Mouse (Mus musculus) adrenal gland (tissue): ENCODE results near the gene Ncaph2.

Source experiments
- intact Hi-C: fragments of 180-260 bp; cut with DNase I; formaldehyde crosslinking; loops from one replicate; pipeline ENCODE4 v1.15.1; 2025
- microRNA-seq, 2 experiments: library from miRNA; unstranded; fragments of <30 nt; microRNA quantifications; one replicate each; pipeline ENCODE4; 2019

The Ncaph2 gene

DNA sequence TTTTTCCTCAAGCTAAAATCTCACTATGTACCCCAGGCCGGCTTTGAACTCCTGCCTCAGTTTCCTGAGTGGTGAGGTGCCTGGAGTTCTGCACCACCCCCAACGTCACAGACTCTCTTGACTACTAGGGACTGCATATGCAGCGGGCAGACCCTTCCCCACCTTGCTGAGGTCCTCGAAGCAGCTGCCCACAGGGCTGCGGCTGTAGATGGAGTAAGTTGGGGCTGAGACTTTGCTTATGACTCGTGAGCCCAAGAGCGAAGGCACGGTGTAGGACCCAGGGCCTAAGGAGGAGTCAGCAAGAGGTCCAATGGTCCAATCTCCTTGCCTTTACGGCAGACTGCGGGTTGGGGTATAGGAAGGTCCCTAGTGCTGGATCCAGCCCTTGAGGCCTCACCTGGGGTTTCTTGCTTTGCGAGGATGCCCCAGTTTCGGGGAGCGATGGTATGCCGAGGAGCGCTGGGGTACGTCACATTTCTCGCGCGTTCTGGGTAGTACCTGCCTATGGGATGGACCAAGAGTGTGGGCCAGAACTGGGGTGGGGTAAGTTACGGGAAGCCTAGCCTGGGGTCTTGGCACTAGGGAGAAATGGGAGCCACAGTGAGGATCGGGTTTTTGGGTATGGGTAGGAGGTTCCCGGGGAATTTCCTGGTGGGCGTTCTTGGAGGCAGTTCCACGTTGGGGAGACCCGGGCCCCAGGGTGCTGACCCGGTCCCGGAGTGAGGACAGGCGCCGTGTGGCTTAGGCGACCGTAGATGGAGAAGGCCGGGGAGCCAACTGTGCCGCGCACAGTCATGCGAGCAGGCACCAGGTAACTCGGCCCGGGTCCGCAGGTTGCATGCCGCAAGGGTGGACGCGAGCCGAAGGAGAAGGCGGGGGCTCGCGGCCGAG, 22.7 kb downstream of the Ncaph2 start:
- intact Hi-C loops: loop anchor here (5.0 kb wide), 1 partner anchor 54 kb away; no protein-coding TSS in a partner anchor

DNA sequence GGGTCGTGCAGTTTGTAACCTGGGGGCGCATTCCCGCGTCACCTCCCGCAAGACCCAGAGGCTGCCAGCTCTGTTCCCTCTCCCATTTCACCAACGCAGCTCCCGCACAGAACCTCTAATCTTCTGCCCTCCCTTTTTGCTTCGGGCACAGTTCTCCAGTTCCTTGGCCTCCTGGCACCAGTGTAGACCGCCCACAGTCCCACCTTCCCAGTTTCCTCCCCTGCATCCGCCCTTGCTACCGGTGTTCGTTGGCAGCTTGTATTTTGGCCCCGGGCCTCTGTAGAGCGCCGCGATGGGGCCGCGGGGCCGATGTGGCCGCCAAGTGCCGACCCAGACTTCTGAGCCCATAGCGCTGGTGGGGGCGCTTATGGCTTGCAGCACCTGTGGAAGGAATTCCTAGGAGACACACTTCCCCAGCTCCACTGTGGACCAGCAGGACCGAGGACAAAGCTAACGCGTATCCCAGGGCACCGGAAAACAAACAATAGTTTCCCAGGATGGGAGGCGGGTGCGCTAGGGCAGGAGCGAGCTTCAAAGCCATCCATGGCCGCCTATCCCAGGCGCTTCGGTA, 23.4 kb downstream of the Ncaph2 start, which contains the start of gene Odf3b:
TSS of gene Odf3b (minus strand) at position 452 of the 571 bp plus-strand sequence.
- intact Hi-C loops: loop anchor here (5.0 kb wide), 1 partner anchor 53 kb away; no protein-coding TSS in a partner anchor

DNA sequence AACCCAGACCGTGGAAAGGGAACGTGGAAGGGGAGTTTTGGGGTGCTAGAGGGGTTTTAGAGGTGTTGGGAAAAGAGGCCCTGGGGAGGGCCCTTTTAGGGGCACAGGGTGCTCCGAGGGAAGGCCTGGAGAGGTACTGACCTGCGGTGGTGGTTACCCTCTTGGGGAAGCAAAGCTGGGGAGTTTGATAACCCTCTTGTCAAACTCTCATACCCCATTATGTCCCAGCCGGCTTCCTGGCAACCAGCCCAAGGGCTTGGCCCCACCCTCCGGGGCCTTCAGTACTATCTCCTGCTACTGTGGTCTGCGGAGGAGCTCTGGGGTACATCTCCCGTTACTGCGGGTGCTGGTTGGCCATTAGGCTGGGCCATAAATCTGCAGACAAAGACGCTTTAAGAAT, 23.9 kb downstream of the Ncaph2 start:
- intact Hi-C loops: loop anchor here (5.0 kb wide), 1 partner anchor 53 kb away; no protein-coding TSS in a partner anchor

DNA sequence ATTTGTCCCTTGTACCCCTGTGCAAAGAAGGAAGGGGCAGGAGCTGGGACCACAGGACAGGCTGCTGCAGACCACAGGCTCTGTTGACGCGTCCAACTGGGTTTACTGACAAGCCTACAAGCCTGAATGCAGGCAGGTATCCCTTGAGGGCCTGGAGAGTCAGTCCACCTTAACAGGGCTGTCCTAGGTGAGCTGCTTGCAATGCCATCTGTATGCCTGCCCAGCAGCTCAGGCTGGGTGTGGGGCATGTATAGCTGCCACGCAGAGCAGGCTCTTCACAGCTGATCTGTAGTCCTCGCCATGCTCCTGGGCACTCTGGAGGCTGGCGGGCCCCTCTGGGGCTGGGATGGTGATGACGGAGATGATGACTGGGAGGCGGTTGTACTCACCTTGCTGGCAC, 29.1 kb downstream of the Ncaph2 start, which contains the start of gene Klhdc7b:
TSS of gene Klhdc7b (plus strand) at position 301 of the 400 bp plus-strand sequence.
- intact Hi-C loops: no loop called here

DNA sequence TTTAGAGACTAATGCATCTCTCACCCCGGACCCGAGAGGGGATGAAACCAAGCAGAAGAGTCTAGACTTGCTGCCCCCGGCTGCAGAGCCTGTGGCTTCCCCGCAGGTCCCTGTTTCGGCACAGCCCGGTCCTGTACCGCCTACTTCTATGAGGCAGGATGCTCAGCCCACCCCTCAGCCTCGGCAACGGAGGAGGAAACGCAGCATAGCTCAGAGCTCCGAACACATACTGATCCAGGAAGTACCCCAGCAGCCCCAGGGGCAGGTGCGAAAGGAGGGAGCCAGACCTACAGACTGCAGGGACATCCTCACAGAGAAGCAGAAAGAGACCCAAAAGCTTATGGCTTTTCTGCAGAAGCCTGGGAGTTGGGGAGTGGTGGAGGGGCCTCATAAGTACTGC, 31.6 kb downstream of the Ncaph2 start:
- intact Hi-C loops: no loop called here

DNA sequence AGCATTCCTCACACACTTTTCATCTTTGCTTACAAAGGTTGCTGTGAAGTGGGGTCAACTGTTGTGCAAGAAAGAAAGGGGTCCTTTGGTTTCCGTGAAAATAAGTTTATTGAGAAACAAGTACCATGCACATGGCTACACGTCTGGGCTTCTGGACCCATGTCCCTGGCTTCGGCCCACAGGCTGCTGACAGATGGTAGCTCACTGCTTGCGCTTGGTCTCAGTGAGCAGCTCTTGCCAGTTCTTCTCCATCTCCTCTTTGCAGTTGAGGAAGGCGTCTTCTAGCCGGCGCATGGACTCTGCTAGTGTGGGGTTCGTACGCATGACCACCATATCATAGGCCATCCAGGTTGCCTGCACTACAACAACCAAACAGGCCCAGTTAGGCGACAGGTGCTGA, 34.6 kb downstream of the Ncaph2 start:
- intact Hi-C loops: no loop called here

DNA sequence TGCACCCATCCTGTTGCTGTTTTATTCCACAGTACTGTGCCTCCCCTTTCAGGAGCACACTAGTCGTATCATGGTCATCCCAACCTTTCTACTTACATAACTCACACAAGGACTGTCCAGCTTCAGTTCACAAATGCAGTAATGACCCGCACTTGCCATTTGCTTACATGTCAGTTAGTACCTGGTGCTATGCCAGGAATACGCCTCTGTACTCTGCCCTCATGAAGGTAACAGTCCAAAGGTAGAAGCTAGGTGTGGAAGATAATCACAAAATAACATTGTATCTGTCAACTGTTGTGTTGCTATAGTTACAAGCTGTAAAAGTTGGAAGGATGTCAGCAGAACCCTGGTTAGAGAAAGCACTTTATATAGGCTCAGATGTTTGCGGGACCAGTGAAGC, 41.4 kb downstream of the Ncaph2 start:
- intact Hi-C loops: no loop called here

DNA sequence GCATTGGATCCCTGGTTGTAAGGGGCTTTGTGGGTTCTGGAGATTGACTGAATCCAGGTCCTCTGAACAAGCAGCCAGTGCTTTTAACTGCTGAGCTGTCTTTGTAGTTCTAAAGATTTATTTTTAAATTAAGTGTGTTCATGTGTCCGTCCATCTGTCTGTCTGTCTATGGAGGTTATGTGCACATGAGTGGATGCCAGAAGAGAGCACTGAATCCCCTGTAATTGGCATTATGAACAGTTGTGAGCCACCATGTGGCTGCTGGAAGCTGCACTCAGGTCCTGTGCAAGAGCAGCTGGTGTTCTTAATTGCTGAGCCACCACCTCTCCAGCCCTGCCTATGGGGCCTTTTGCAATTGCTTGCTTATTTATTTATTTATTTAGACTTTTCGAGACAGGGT, 42.6 kb downstream of the Ncaph2 start:
- intact Hi-C loops: no loop called here

DNA sequence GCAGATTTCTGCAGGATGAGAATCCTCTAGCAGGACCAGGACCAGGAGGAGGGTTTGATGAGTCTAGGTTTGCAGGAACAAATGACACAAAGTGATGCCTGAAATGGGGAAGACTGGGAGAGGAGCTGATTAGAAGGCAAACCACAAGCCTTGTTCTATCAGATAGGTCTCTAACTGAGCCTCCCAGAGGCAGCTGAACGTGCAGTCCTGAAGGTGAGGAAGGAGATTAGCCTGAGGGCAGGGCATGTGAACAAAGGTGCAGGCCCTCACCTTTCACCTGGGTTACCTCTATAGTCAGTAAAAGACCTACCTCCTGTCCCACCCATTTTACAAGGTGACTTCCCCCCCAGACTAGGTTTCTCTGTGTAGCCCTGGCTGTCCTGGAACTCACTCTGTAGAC, 44.2 kb downstream of the Ncaph2 start:
- intact Hi-C loops: no loop called here

DNA sequence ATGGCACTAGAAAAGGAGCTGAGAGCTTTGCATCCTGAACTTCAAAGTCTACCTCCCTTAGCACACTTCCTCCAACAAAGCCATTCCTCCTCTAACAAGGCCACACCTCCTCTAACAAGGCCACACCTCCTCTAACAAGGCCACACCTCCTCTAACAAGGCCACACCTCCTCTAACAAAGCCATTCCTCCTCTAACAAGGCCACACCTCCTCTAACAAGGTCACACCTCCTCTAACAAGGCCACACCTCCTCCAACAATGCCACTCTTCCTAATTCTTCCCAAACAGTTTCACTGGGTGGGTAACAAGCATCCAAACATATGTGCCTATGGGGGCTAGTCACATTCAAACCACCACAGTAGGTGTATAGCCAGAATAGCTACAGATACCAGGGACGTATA, 47.0 kb downstream of the Ncaph2 start:
- intact Hi-C loops: no loop called here

DNA sequence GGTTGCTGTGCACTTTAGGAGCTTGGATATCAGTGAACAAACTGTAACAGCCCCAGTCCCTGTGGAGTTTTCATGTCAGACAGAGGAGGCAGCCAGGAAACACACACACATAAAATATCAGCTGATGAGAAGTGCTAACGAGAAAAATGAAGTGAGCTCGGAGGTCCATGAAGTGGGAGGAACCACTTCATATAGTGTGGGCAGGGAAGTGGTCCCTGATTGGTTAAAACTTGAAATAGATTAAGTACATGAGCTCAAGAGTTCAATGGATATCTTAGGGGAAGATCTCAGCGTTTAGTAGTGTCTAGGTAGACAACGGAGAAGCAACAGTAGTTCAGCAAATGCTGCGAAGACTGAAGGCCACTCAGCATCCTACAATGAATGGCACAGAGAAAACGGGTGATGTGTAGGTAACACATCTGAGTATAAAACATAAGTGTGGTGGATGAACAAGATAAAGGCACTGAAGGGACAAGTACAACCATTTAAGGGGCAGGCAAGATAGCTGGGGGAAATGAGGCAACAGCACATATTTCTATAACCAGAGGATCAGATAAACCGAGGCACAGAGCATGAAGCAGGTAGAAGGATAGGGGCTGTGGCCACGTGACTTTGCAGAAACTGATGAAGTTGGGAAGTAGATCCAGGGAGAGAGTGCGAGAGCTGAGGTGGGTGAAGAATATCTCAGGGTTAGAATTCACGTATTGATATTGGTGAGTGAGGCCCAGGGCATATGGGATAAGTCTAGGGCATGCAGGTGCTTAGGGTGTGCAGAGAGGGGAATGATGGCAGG, 49.5 kb downstream of the Ncaph2 start:
- intact Hi-C loops: no loop called here

DNA sequence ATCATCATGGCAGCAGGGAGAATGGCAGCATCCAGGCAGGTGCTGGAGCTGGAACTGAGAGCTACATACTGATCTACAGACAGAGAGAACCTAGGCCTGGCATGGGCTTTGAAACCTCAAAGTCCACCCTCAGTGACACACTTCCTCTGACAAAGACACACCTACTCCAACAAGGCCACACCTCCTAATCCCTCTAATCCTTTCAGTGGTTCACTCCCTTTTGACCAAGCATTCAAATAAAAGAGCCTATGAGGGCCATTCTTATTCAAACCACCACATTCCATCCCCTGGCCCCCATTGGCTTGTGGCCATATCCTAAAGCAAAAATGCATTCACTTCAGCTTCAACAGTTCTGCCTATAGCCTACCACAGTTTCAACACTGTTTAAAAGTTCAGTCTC, 51.2 kb downstream of the Ncaph2 start:
- intact Hi-C loops: no loop called here

DNA sequence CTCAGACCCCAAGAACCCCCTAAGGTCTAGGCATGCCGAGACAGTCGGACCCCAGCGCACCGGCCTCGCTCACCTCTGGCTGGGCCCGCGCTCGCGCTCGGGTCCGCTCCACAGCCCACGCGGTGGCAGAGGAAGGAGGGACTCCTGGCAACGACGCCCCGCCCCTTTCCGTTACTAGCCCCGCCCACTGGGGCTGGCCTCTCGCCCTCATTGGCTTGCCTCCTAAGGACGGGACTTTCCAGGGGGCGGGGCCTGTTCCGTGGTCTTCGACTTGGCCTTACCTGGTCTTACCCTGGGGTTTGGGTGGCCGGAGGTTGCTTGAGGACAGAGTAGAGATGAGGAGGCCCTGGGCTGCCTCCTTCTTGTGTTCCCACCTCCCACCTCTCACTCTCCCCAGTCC, 54.6 kb downstream of the Ncaph2 start, which contains the start of gene Syce3:
TSS of gene Syce3 (minus strand) at position 386 of the 400 bp plus-strand sequence.
- intact Hi-C loops: no loop called here

DNA sequence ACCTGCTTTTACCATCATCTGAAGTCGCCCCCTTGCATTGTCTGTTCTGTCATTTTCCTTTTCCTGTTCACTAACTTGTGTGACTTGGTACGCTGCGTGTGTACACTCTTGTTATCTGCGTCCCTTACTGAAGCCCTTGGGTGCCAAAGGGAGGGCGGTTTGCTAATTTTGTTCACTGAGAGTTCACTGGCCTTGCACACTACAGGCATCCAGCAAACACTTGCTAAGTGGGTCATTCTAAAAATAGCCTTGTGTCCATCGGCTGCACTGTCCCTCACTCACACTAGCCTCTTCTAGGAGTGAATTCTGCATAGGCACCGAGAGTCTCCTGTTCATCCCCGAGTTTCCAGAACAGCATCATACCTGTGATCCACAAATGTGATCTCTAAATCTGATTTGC, 59.8 kb downstream of the Ncaph2 start:
- intact Hi-C loops: no loop called here

DNA sequence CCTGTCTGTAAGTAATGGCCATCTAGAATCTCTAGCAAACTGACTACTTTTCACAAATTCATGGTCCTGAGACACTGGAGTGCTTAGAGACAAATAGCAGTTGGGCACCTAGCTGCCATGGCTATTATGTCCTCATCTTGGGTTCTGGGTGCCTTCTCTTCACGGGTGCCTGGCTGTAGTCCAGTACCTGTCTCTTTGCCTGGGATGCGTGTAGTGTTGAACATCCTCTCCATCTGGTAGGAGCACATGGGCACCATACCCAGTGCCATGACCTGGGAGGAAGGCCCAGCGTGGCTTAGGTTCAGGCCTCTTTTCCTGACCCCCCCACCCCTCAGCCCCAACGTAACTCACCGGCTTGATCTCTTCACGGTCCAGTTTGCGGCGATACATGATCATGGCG, 66.4 kb downstream of the Ncaph2 start:
- intact Hi-C loops: no loop called here

Small RNA genes lying within 50 kb of the gene (microRNA-seq; reads per million reads assigned to microRNA genes)
- gene Mir6959: 0.69 to 1.1 reads per million in 2 experiments
